Mouse (Mus musculus): ENCODE measurements around the gene Car12. TPM values are rescaled to one million over a fixed set of nuclear protein-coding genes. Genes with fewer than 3 reads are reported as not detected.
"Not testable (repeated sequence)": the region's sequence is repeated elsewhere in the genome, so short reads cannot be mapped to it uniquely, and the experiment has no call there.

The Car12 gene
- polyA plus RNA-seq, 1 experiment from 2014 or later = 0.44 TPM

GRCm38 (mm10) chr9:66769275-66769674, 55.8 kb downstream of the Car12 start:
- ATAC-seq (replicated peaks; ENCODE audit: low FRiP score) = no peak
- Histone ChIP-seq H3K9ac (ENCODE audit: low read depth, low read length) (no peak overlapping the region), H3K36me3 (ENCODE audit: control insufficient read depth, insufficient read depth, low read length) (no peaks in the 10 kb centered on the region), H3K4me1 (replicated peaks; ENCODE audit: control insufficient read depth, insufficient read depth, low read length) (no peaks in the 10 kb centered on the region), H3K9me3 (ENCODE audit: control insufficient read depth, low read length) (no peaks in the 10 kb centered on the region), H3K27me3 (replicated peaks; ENCODE audit: control insufficient read depth, insufficient read depth, low read length) (no peaks in the 10 kb centered on the region), H3K4me3 (ENCODE audit: low read depth, low read length) (no peak overlapping the region), H3K27ac (ENCODE audit: low read depth, low read length) (no peak overlapping the region), H3K4me2 (no peak overlapping the region)
- 65% methylated on average over 3 of the region's 3 CpGs for WGBS
- DNase-seq (ENCODE audit: low spot score) = no peak

DNA sequence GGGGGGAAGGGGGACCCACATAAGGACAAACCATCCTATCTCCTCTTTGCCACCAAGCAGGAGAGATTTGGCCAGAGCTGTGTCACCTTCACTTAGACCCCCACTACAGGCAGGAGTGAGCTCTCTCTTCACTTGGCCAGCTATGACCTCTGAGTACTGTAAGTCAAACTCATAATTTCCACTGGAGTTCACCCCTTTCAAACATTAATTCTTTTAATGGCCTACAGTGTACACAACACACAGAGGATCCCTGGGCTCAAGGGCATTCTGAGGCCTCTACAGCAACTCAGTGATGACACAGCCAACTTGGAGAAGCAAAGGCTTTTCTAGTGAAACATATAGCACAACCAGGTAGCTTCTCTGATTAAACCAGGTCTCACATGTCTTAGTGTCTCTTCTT, 57.2 kb downstream of the Car12 start:
- no peaks in the 10 kb centered on the region for H3K27me3 ChIP-seq (replicated peaks; ENCODE audit: control insufficient read depth, insufficient read depth, low read length)
- H3K4me1 ChIP-seq (replicated peaks; ENCODE audit: control insufficient read depth, insufficient read depth, low read length) = no peaks in the 10 kb centered on the region
- no peak overlapping the region for H3K4me3 ChIP-seq (ENCODE audit: low read depth, low read length)
- no peaks in the 10 kb centered on the region for H3K9me3 ChIP-seq (ENCODE audit: control insufficient read depth, low read length)
- no peak overlapping the region for H3K9ac ChIP-seq (ENCODE audit: low read depth, low read length)
- ATAC-seq (replicated peaks; ENCODE audit: low FRiP score) (no peak), DNase-seq (ENCODE audit: low spot score) (no peak)
- no peak overlapping the region for H3K27ac ChIP-seq (ENCODE audit: low read depth, low read length)
- H3K4me2 ChIP-seq = no peak overlapping the region
- H3K36me3 ChIP-seq (ENCODE audit: control insufficient read depth, insufficient read depth, low read length) = no peaks in the 10 kb centered on the region

GRCm38 (mm10) chr9:66784552-66784951, 71.1 kb downstream of the Car12 start:
- H3K4me1 ChIP-seq (replicated peaks; ENCODE audit: control insufficient read depth, insufficient read depth, low read length); H3K4me2 ChIP-seq; ATAC-seq (replicated peaks; ENCODE audit: low FRiP score); H3K27me3 ChIP-seq (replicated peaks; ENCODE audit: control insufficient read depth, insufficient read depth, low read length); H3K9ac ChIP-seq (ENCODE audit: low read depth, low read length); H3K4me3 ChIP-seq (ENCODE audit: low read depth, low read length); H3K9me3 ChIP-seq (ENCODE audit: control insufficient read depth, low read length); H3K27ac ChIP-seq (ENCODE audit: low read depth, low read length); DNase-seq (ENCODE audit: low spot score); H3K36me3 ChIP-seq (ENCODE audit: control insufficient read depth, insufficient read depth, low read length): not testable (repeated sequence)
- no CpG with 5 or more reads among the region's 3 CpGs for WGBS

DNA sequence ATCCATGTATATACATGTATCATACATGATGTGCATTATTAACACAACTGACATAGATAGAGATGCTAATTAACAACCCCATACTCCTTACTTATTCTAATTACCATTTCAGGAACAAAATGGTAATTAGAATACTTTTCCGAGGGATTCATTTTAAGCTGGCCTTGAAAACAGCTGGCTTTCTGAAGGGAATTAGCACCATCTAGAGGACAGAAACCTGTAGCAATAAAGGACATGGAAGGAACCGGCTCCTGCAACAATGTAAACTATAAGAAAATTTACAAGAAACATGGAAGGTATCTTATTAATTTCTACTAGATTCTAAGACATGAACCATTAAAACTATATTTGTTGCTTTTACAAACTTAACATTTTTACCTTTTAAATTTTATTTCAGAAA, 74.3 kb downstream of the Car12 start:
- ATAC-seq (replicated peaks; ENCODE audit: low FRiP score) (no peak), DNase-seq (ENCODE audit: low spot score) (no peak)
- Histone ChIP-seq H3K4me3 (ENCODE audit: low read depth, low read length) (no peak overlapping the region), H3K27ac (ENCODE audit: low read depth, low read length) (no peak overlapping the region), H3K36me3 (ENCODE audit: control insufficient read depth, insufficient read depth, low read length) (no peaks in the 10 kb centered on the region), H3K4me1 (replicated peaks; ENCODE audit: control insufficient read depth, insufficient read depth, low read length) (no peaks in the 10 kb centered on the region), H3K27me3 (replicated peaks; ENCODE audit: control insufficient read depth, insufficient read depth, low read length) (no peaks in the 10 kb centered on the region), H3K9ac (ENCODE audit: low read depth, low read length) (no peak overlapping the region), H3K9me3 (ENCODE audit: control insufficient read depth, low read length) (no peaks in the 10 kb centered on the region), H3K4me2 (no peak overlapping the region)
- WGBS = 17% methylated on average over 2 of the region's 2 CpGs

DNA sequence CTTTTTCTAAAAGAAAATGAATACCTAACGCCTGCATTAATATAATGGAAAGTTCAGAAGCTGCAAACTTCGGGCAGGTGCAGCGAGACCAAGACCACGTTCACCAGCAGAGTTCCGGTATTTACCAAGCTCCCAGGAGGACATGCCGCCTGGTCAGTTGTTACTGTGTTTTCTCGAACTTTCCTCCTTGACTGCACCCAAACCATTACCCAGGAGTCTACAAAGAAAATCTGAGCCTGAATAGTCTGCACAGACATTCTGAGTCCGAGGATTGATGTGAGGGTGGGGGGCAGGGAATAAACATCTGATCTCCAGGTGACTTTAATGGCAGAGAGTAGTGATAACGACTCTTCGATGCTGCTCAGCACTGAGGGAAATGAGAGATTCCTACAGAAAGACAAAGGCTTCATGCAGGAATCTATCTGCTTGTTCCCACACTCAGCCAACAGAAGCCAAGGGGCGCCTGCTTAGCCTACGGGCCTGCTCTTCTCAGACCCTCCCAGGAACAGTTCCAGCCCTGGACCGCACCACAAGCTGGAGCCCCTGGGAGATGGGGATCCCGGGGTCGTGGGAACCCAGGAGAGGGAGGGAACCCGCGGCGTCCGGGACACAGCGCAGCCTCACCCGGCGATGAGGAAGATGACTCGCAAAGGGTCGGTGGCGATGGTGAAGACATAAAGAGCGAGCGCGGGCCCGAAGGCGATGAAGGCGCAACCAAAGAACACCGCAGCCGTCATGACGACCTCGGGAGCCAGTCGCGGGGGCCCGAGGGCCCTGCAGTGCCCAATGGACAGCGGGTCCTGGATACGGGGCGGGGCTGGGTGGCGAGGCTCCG, 81.4 kb downstream of the Car12 start:
- Histone ChIP-seq H3K9me3 (ENCODE audit: control insufficient read depth, low read length) (no peaks in the 10 kb centered on the region), H3K27me3 (replicated peaks; ENCODE audit: control insufficient read depth, insufficient read depth, low read length) (no peaks in the 10 kb centered on the region), H3K4me1 (replicated peaks; ENCODE audit: control insufficient read depth, insufficient read depth, low read length) (peaks cover 6% of the 10 kb centered on the region; the same call in 1 of the 2 replicates), H3K9ac (ENCODE audit: low read depth, low read length) (peak overlapping the region; percentile 43), H3K36me3 (ENCODE audit: control insufficient read depth, insufficient read depth, low read length) (no peaks in the 10 kb centered on the region), H3K4me3 (ENCODE audit: low read depth, low read length) (peak overlapping the region; percentile 65), H3K27ac (ENCODE audit: low read depth, low read length) (peak overlapping the region; percentile 73; the same call in 1 of the 2 replicates), H3K4me2 (peak overlapping the region; percentile 98)
- DNase-seq (ENCODE audit: low spot score) (no peak), ATAC-seq (replicated peaks; ENCODE audit: low FRiP score) (no peak; the same call in 1 of the 2 replicates)
- WGBS = 3% methylated on average over 43 of the region's 43 CpGs

- Histone ChIP-seq H3K27me3 (replicated peaks; ENCODE audit: control insufficient read depth, insufficient read depth, low read length) (no peaks in the 10 kb centered on the region), H3K9me3 (ENCODE audit: control insufficient read depth, low read length) (no peaks in the 10 kb centered on the region), H3K4me3 (ENCODE audit: low read depth, low read length) (peak within 1 kb of the TSS; percentile 65), H3K27ac (ENCODE audit: low read depth, low read length) (peak within 1 kb of the TSS; percentile 73), H3K4me2 (peak within 1 kb of the TSS; percentile 98), H3K9ac (ENCODE audit: low read depth, low read length) (peak within 1 kb of the TSS; percentile 43), H3K36me3 (ENCODE audit: control insufficient read depth, insufficient read depth, low read length) (no peaks in the 10 kb centered on the region), H3K4me1 (replicated peaks; ENCODE audit: control insufficient read depth, insufficient read depth, low read length) (peaks cover 6% of the 10 kb centered on the region; the same call in 1 of the 2 replicates)
- DNase-seq (ENCODE audit: low spot score) = peak; percentile 98
- peak; percentile 99 for ATAC-seq (replicated peaks; ENCODE audit: low FRiP score)
- 1% methylated on average over 42 of the region's 42 CpGs for WGBS
These were observed 82.2 kb downstream of the Car12 start, which contains the start of gene Aph1b for GRCm38 (mm10) chr9:66795464-66796324. Aph1b (minus strand) TSS chr9:66795490.

DNA sequence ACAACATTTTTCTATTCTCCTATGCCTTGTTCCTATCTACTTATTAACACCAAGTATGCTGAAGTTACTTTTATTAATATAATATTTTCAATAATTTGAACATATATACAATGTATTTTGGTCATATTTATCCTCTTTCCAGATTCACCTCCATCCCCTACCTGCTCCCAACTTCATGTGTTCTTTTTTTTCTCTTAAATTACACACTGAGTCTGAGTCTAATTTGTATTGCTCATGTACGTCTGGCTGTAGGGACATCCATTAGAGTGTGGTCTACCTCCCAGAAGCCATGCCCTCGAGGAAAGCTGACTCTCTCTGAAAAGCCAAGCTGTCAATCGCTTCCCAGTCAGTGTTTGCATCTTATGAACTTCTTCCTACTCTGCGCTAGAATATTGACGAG, 83.3 kb downstream of the Car12 start, which contains the start of gene Gm10647:
Gene Gm10647, plus strand, starts transcription at position 301 of the 400 bp plus-strand sequence.
- H3K36me3 ChIP-seq (ENCODE audit: control insufficient read depth, insufficient read depth, low read length) = no peaks in the 10 kb centered on the region
- 79% methylated on average over 5 of the region's 5 CpGs for whole genome bisulfite sequencing
- H3K4me2 ChIP-seq = peak within 1 kb of the TSS; percentile 98
- ATAC-seq (replicated peaks; ENCODE audit: low FRiP score) = no peak
- H3K4me1 ChIP-seq (replicated peaks; ENCODE audit: control insufficient read depth, insufficient read depth, low read length) = peaks cover 6% of the 10 kb centered on the region; the same call in 1 of the 2 replicates
- DNase-seq (ENCODE audit: low spot score) = no peak
- H3K27ac ChIP-seq (ENCODE audit: low read depth, low read length) = no peak within 1 kb of the TSS
- H3K9me3 ChIP-seq (ENCODE audit: control insufficient read depth, low read length) = no peaks in the 10 kb centered on the region
- H3K4me3 ChIP-seq (ENCODE audit: low read depth, low read length) = peak within 1 kb of the TSS; percentile 65
- no peaks in the 10 kb centered on the region; the same call in 1 of the 2 replicates for H3K27me3 ChIP-seq (replicated peaks; ENCODE audit: control insufficient read depth, insufficient read depth, low read length)
- peak within 1 kb of the TSS; percentile 43; the same call in 1 of the 2 replicates for H3K9ac ChIP-seq (ENCODE audit: low read depth, low read length)

DNA sequence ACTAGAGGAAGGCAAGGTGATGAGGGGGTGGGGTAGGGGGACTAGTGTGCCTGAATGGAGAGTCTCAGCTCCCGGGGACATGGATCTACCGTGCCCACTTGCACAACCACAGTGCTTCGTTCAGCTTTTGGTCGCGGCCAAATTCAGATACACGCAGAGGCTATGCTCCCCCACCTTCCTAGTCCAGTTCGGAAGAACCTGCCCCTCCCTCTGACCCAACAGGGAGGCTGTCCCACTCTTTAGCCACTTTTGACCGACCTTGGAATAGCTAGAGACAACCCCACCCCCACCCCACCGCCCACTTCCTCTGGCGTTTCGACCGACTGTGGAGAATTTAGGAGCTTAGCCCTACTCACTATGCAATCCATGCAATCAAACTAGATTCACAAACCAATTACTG, 88.5 kb downstream of the Car12 start:
- Histone ChIP-seq H3K4me2 (peak overlapping the region; percentile 48), H3K4me1 (replicated peaks; ENCODE audit: control insufficient read depth, insufficient read depth, low read length) (peaks cover 5% of the 10 kb centered on the region; the same call in 1 of the 2 replicates), H3K4me3 (ENCODE audit: low read depth, low read length) (peak overlapping the region; percentile 17; the same call in 1 of the 2 replicates), H3K36me3 (ENCODE audit: control insufficient read depth, insufficient read depth, low read length) (no peaks in the 10 kb centered on the region), H3K9ac (ENCODE audit: low read depth, low read length) (no peak overlapping the region), H3K9me3 (ENCODE audit: control insufficient read depth, low read length) (no peaks in the 10 kb centered on the region), H3K27ac (ENCODE audit: low read depth, low read length) (no peak overlapping the region), H3K27me3 (replicated peaks; ENCODE audit: control insufficient read depth, insufficient read depth, low read length) (peaks cover 22% of the 10 kb centered on the region)
- WGBS = 26% methylated on average over 12 of the region's 12 CpGs
- DNase-seq (ENCODE audit: low spot score) (no peak), ATAC-seq (replicated peaks; ENCODE audit: low FRiP score) (no peak)

Data from liver, embryonic 11.5 days (tissue).